Mouse (Mus musculus): ENCODE measurements at regions not wholly inside any gene's neighbourhood (a gene's known extent, or its start where the extent isn't known, plus 50 kb on each side); places are given as distances from the start of the nearest gene placed in this dataset.

GRCm38 (mm10) chr1:164637901-164638462 is 158.5 kb upstream of the Dpt start:
- no peak for DNase-seq (ENCODE audit: extremely low spot score in 1 of 2, low spot score in 1 of 2)

- no peak for DNase-seq (ENCODE audit: extremely low spot score in 1 of 2, low spot score in 1 of 2)
Measured at GRCm38 (mm10) chr1:164631679-164632078, 164.8 kb upstream of the Dpt start.

DNA sequence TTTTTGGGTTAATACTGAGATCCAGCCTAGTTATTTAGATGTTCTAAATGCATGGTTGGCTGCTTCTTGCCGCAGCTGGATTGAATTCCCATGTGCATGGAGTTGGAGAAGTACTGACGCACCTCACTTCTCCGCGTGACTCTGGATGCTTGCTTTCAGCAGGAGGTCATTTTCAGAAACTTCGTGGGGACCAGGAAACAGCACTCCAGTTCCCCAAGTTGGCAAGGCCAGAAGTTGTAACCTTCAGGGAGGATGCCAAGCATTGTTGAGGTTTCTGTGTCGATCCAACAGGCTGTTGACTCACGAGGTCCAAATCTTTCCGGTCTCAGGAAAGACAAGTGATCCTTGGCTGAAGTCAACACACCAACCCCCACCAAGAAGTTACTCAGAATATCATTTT is 167.6 kb upstream of the Dpt start:
- no peak for DNase-seq (ENCODE audit: extremely low spot score in 1 of 2, low spot score in 1 of 2)

DNA sequence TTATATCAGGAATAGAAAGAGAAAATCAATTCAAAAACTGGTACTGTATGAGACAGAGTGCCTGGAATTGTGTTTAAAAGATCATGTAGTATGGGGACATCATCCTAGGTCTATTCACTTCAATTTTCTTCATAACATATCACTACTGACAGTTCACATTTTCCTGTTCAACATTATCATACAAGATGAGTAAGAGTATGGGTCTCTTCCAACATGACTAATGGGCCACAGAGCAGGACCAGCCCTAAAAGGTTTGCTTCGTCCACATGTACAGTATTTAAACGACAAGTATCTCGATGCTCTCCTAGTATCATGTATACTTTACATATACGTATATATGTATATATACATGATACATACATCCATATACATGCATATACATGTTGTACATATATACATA is 164.8 kb upstream of the Atp1b1 start:
- no peak for DNase-seq (ENCODE audit: extremely low spot score in 1 of 2, low spot score in 1 of 2)

DNA sequence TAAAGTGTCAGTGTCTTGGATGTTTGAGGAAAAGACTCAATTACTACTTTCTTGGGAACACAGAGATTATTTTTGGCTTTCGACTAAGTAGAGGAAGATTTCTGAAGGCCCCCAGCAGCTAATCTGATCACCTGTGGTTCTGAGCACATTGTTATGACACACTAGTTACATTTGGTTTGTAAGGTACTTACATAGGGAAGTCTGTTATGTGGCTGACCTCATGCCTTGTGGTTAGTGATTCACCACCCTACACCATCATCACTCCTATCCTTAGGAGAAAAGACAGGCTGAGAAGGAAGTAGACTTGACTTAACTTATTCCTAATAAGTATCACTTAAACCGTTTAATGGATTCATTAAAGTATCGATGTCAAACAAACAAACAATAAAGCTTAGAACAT is 164.3 kb upstream of the Atp1b1 start:
- no peak for DNase-seq (ENCODE audit: extremely low spot score in 1 of 2, low spot score in 1 of 2)

DNA sequence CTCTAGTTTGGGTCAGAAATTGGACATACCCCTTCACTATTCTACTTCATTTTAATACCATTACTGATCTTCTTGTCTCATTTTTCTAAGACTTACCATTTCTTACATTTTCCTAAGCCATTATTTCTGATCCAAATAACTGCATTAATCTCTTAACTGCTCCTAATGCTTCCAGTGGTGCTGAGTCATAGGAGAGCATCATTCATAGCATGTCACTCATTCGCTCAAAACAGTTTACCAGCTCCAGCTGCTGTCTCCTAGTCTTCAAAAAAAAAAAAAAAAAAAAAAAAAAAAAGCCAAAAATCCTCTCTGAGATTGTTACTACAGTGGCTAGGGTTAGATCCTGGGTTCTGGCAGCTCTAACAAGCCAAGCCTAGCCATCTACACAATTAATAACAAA is 162.0 kb upstream of the Atp1b1 start:
- DNase-seq (ENCODE audit: extremely low spot score in 1 of 2, low spot score in 1 of 2), result no peak

GRCm38 (mm10) chr1:164617871-164618270 is 159.7 kb upstream of the Atp1b1 start:
- DNase-seq (ENCODE audit: extremely low spot score in 1 of 2, low spot score in 1 of 2), result no peak

DNA sequence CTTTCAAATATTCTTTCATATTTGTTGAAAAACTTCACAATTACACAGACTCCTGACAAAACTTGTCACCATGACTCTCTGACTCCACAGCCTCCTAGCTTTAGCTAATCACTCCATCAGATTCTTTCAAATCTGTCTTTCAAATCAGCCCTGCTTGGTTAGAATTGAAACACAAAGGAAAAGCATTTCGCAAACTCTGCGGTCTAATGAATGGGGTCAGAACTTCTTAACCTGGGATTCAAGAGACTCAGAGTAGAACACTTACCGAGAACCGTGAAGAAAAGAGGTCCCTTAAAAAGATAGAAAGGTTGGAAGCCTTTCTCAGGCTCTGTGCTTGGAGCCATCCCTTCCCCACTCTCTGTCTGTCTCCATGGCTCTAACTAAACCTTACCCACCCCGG is 148.9 kb upstream of the Atp1b1 start:
- DNase-seq (ENCODE audit: extremely low spot score in 1 of 2, low spot score in 1 of 2), result no peak

- DNase-seq (ENCODE audit: extremely low spot score in 1 of 2, low spot score in 1 of 2), result no peak
Measured at GRCm38 (mm10) chr1:164606141-164606754, 148.1 kb upstream of the Atp1b1 start.

GRCm38 (mm10) chr1:164603433-164603832 is 145.3 kb upstream of the Atp1b1 start:
- no peak for DNase-seq (ENCODE audit: extremely low spot score in 1 of 2, low spot score in 1 of 2)

- no peak for DNase-seq (ENCODE audit: extremely low spot score in 1 of 2, low spot score in 1 of 2)
Measured at GRCm38 (mm10) chr1:164602568-164602967, 144.4 kb upstream of the Atp1b1 start.

- DNase-seq (ENCODE audit: extremely low spot score in 1 of 2, low spot score in 1 of 2), result no peak
Measured at GRCm38 (mm10) chr1:164590205-164590613, 132.1 kb upstream of the Atp1b1 start.

GRCm38 (mm10) chr1:164586066-164586989 is 128.2 kb upstream of the Atp1b1 start:
- DNase-seq (ENCODE audit: extremely low spot score in 1 of 2, low spot score in 1 of 2), result peak in 1 of 2 experiments; percentile 39

DNA sequence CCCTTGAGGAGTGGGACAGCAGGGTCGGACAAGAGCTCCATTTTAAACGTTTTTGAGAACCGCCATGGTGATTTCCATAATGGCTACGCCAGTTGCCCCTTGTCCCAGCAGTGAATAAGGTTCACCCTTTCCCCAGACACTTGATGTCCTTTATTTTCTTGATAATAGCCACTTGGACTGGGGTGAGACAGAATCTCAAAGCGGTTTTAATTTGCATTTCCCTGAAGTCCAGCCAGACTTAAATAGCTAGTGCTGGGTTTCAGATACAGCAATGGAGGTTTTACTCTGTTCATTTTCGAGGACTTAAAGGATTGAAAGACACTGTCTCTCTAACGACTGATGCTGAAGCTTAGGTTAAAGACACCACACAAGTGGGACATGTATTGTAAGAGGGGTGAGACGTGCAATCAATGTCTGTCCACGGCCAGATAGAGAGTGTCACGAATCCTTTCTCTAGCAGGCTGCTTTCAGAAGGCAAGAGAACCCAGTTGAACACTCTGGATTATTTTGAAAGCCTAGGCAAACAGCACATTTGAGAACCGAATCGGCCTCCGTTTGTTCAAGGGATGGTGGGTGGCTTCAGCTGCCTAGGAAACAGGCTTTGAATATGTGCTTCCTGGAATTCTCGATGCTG is 118.8 kb upstream of the Atp1b1 start:
- DNase-seq (ENCODE audit: extremely low spot score in 1 of 2, low spot score in 1 of 2), result no peak

GRCm38 (mm10) chr1:164573639-164574038 is 115.5 kb upstream of the Atp1b1 start:
- no peak for DNase-seq (ENCODE audit: extremely low spot score in 1 of 2, low spot score in 1 of 2)

- DNase-seq (ENCODE audit: extremely low spot score in 1 of 2, low spot score in 1 of 2), result no peak
Measured at GRCm38 (mm10) chr1:164572183-164572582, 114.0 kb upstream of the Atp1b1 start.

- no peak for DNase-seq (ENCODE audit: extremely low spot score in 1 of 2, low spot score in 1 of 2)
Measured at GRCm38 (mm10) chr1:164571496-164572078, 113.4 kb upstream of the Atp1b1 start.

- DNase-seq (ENCODE audit: extremely low spot score in 1 of 2, low spot score in 1 of 2), result no peak
Measured at GRCm38 (mm10) chr1:164564847-164565246, 106.7 kb upstream of the Atp1b1 start.

DNA sequence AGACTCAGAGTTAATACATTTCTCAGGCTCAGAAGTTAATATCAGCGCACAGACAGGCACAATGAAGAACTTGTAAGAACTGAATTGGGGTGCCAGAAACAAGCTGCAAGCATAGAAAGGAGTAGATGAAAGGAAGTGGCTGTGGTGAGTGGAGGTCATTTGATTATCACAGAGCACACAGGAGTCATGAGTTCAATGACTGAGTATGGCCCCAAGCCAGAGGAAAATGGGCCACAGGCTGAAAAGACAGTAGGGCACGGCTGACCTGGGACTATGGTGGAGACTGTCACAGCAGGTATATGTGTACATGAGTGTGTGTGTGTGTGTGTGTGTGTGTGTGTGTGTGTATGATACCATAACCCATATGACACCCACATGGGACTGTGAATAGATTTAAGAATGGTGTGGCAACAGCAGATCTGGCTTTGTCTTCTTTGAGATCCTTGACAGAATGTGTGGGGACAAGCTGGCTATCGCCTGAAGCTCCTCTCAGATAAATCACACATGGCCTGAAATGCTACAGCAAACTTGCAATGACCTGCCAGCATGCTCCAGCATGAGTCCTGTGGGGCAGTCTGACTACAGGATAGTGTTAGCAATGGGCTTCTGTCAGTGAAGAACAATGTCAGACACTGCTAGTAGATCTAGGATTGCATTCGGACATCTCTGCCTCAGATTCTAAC is 101.5 kb upstream of the Atp1b1 start:
- DNase-seq (ENCODE audit: extremely low spot score in 1 of 2, low spot score in 1 of 2), result no peak

GRCm38 (mm10) chr1:164552658-164553057 is 94.5 kb upstream of the Atp1b1 start:
- no peak for DNase-seq (ENCODE audit: extremely low spot score in 1 of 2, low spot score in 1 of 2)
